Mouse (Mus musculus): Measurements from ENCODE around the gene Fam172a. TPM values are rescaled to one million over a fixed set of nuclear protein-coding genes. Genes with fewer than 3 reads are reported as not detected.

The Fam172a gene
- total and polyA plus RNA-seq, 3 experiments: 33.4 to 89.8 (median 45.3) TPM

- Histone ChIP-seq H3K27me3 (ENCODE audit: insufficient read depth, low read length) (peaks cover 49% of the 10 kb centered on the region), H3K36me3 (replicated peaks) (no peaks in the 10 kb centered on the region), H3K9me3 (replicated peaks) (no peaks in the 10 kb centered on the region), H3K4me3 (ENCODE audit: low read depth, low read length) (no peak overlapping the region), H3K4me1 (ENCODE audit: insufficient read depth, low read depth, low read length) (peaks cover 34% of the 10 kb centered on the region)
- no peak for TF ChIP-seq GATA1 (IDR thresholded peaks at IDR 0.05; ENCODE audit: borderline replicate concordance, low read length)
- TF ChIP-seq TAL1 (conservative IDR thresholded peaks at IDR 0.05; ENCODE audit: low read depth, low read length): no peak
- TF ChIP-seq CTCF (IDR thresholded peaks at IDR 0.05; ENCODE audit: low read depth, low read length): no peak
- TF ChIP-seq GATA2 (IDR thresholded peaks at IDR 0.05; ENCODE audit: borderline replicate concordance, low read depth, low read length): no peak
- no peak for TF ChIP-seq POLR2AphosphoS5 (IDR thresholded peaks at IDR 0.05; ENCODE audit: insufficient replicate concordance, low read depth, low read length)
- DNase-seq (ENCODE audit: low spot score) (no peak), ATAC-seq (ENCODE audit: extremely low read depth, insufficient number of reproducible peaks, low FRiP score, poor library complexity, severe bottlenecking) (no peak)
Measured at GRCm38 (mm10) chr13:78206891-78207430, 505.1 kb downstream of the Fam172a start.

GRCm38 (mm10) chr13:78207796-78208645, 506.2 kb downstream of the Fam172a start:
- no peaks in the 10 kb centered on the region for H3K36me3 ChIP-seq (replicated peaks)
- H3K27me3 ChIP-seq (ENCODE audit: insufficient read depth, low read length): peaks cover 46% of the 10 kb centered on the region
- H3K9me3 ChIP-seq (replicated peaks): no peaks in the 10 kb centered on the region
- ATAC-seq (ENCODE audit: extremely low read depth, insufficient number of reproducible peaks, low FRiP score, poor library complexity, severe bottlenecking) (no peak), DNase-seq (ENCODE audit: low spot score) (no peak)
- no peak overlapping the region for H3K4me3 ChIP-seq (ENCODE audit: low read depth, low read length)
- no peak for TF ChIP-seq CTCF (IDR thresholded peaks at IDR 0.05; ENCODE audit: low read depth, low read length)
- TF ChIP-seq TAL1 (conservative IDR thresholded peaks at IDR 0.05; ENCODE audit: low read depth, low read length): no peak
- TF ChIP-seq POLR2AphosphoS5 (IDR thresholded peaks at IDR 0.05; ENCODE audit: insufficient replicate concordance, low read depth, low read length): no peak
- TF ChIP-seq GATA1 (IDR thresholded peaks at IDR 0.05; ENCODE audit: borderline replicate concordance, low read length): no peak
- no peak for TF ChIP-seq GATA2 (IDR thresholded peaks at IDR 0.05; ENCODE audit: borderline replicate concordance, low read depth, low read length)
- peaks cover 28% of the 10 kb centered on the region for H3K4me1 ChIP-seq (ENCODE audit: insufficient read depth, low read depth, low read length)

- H3K9me3 ChIP-seq (replicated peaks): no peaks in the 10 kb centered on the region
- TF ChIP-seq TAL1 (conservative IDR thresholded peaks at IDR 0.05; ENCODE audit: low read depth, low read length) (no peak), CTCF (IDR thresholded peaks at IDR 0.05; ENCODE audit: low read depth, low read length) (no peak), GATA1 (IDR thresholded peaks at IDR 0.05; ENCODE audit: borderline replicate concordance, low read length) (no peak), POLR2AphosphoS5 (IDR thresholded peaks at IDR 0.05; ENCODE audit: insufficient replicate concordance, low read depth, low read length) (no peak), GATA2 (IDR thresholded peaks at IDR 0.05; ENCODE audit: borderline replicate concordance, low read depth, low read length) (no peak)
- no peaks in the 10 kb centered on the region for H3K36me3 ChIP-seq (replicated peaks)
- DNase-seq (ENCODE audit: low spot score) (no peak), ATAC-seq (ENCODE audit: extremely low read depth, insufficient number of reproducible peaks, low FRiP score, poor library complexity, severe bottlenecking) (no peak)
- H3K4me1 ChIP-seq (ENCODE audit: insufficient read depth, low read depth, low read length): peaks cover 20% of the 10 kb centered on the region
- peaks cover 39% of the 10 kb centered on the region for H3K27me3 ChIP-seq (ENCODE audit: insufficient read depth, low read length)
- H3K4me3 ChIP-seq (ENCODE audit: low read depth, low read length): no peak overlapping the region
Measured at GRCm38 (mm10) chr13:78208689-78209410, 507.0 kb downstream of the Fam172a start.

- Histone ChIP-seq H3K27me3 (ENCODE audit: insufficient read depth, low read length) (peaks cover 35% of the 10 kb centered on the region), H3K9me3 (replicated peaks) (no peaks in the 10 kb centered on the region), H3K4me1 (ENCODE audit: insufficient read depth, low read depth, low read length) (peaks cover 16% of the 10 kb centered on the region; the same call in 1 of the 2 replicates), H3K4me3 (ENCODE audit: low read depth, low read length) (peak overlapping the region; percentile 53; the same call in 1 of the 2 replicates), H3K36me3 (replicated peaks) (no peaks in the 10 kb centered on the region)
- no peak for ATAC-seq (ENCODE audit: extremely low read depth, insufficient number of reproducible peaks, low FRiP score, poor library complexity, severe bottlenecking)
- TF ChIP-seq TAL1 (conservative IDR thresholded peaks at IDR 0.05; ENCODE audit: low read depth, low read length) (no peak), POLR2AphosphoS5 (IDR thresholded peaks at IDR 0.05; ENCODE audit: insufficient replicate concordance, low read depth, low read length) (no peak), CTCF (IDR thresholded peaks at IDR 0.05; ENCODE audit: low read depth, low read length) (no peak), GATA2 (IDR thresholded peaks at IDR 0.05; ENCODE audit: borderline replicate concordance, low read depth, low read length) (no peak), GATA1 (IDR thresholded peaks at IDR 0.05; ENCODE audit: borderline replicate concordance, low read length) (no peak)
- no peak for DNase-seq (ENCODE audit: low spot score)
Measured at GRCm38 (mm10) chr13:78209611-78210028, 507.8 kb downstream of the Fam172a start.

- TF ChIP-seq GATA1 (IDR thresholded peaks at IDR 0.05; ENCODE audit: borderline replicate concordance, low read length) (no peak), GATA2 (IDR thresholded peaks at IDR 0.05; ENCODE audit: borderline replicate concordance, low read depth, low read length) (no peak), POLR2AphosphoS5 (IDR thresholded peaks at IDR 0.05; ENCODE audit: insufficient replicate concordance, low read depth, low read length) (no peak), TAL1 (conservative IDR thresholded peaks at IDR 0.05; ENCODE audit: low read depth, low read length) (no peak), CTCF (IDR thresholded peaks at IDR 0.05; ENCODE audit: low read depth, low read length) (no peak)
- H3K27me3 ChIP-seq (ENCODE audit: insufficient read depth, low read length): peaks cover 35% of the 10 kb centered on the region
- peaks cover 16% of the 10 kb centered on the region; the same call in 1 of the 2 replicates for H3K4me1 ChIP-seq (ENCODE audit: insufficient read depth, low read depth, low read length)
- ATAC-seq (ENCODE audit: extremely low read depth, insufficient number of reproducible peaks, low FRiP score, poor library complexity, severe bottlenecking) (peak; percentile 16; the same call in 1 of the 2 replicates), DNase-seq (ENCODE audit: low spot score) (no peak)
- H3K9me3 ChIP-seq (replicated peaks): no peaks in the 10 kb centered on the region
- no peaks in the 10 kb centered on the region for H3K36me3 ChIP-seq (replicated peaks)
- H3K4me3 ChIP-seq (ENCODE audit: low read depth, low read length): peak overlapping the region; percentile 57; the same call in 1 of the 2 replicates
Measured at GRCm38 (mm10) chr13:78210029-78210747, 508.4 kb downstream of the Fam172a start.

All from G1E (cell line).